Mouse (Mus musculus) olfactory bulb, adult 2 months (tissue): ENCODE results near the gene Fam8a1.

Source experiments
- CTCF ChIP-seq: fragments of 200-500 bp; IDR thresholded peaks from 2 replicates; pipeline ENCODE4 v1.5.1; 2012; ENCODE audit warnings: low read depth, mild to moderate bottlenecking, low read length, moderate library complexity; ENCODE audit not compliant: insufficient read depth
- POLR2A ChIP-seq: fragments of 200-500 bp; IDR thresholded peaks from 2 replicates; pipeline ENCODE4 v1.6.1; 2012; ENCODE audit warnings: mild to moderate bottlenecking, low read depth, low read length, moderate library complexity; ENCODE audit not compliant: insufficient read depth

DNA sequence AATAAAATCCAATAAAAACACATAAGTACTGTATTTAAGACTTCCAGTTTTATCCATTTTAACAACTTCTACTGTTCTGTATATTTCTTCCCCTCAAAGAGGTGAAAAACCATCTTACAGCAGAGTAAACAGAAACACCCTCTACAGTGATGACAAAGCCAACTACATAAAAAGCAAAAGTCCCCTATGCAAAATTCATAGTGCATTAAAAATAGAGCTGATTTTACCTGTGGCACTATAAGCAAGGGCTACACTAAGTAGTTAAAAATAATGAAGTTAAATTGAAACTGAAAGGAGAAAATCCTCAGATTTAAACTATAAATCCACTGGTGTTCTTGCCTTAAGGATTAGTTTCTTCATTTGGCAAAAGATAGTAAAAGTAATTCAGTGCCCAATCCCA lies 51.7 kb downstream of the Fam8a1 start:
- TF ChIP-seq CTCF = no peak
- no peak for TF ChIP-seq POLR2A
